Mouse (Mus musculus) cortical plate, adult 2 months (tissue): ENCODE measurements at regions not wholly inside any gene's neighbourhood (a gene's known extent, or its start where the extent isn't known, plus 50 kb on each side); places are given as distances from the start of the nearest gene placed in this dataset.

ENCODE experiments used
- CTCF ChIP-seq: fragments of 200-500 bp; IDR thresholded peaks from 2 replicates; pipeline ENCODE4 v1.5.1; 2011; ENCODE audit warnings: mild to moderate bottlenecking, control low read depth, low read length; ENCODE audit not compliant: insufficient read depth; ENCODE audit errors: extremely low read depth
- POLR2A ChIP-seq: fragments of 200-500 bp; IDR thresholded peaks from 2 replicates; pipeline ENCODE4 v1.6.1; 2011; ENCODE audit warnings: mild to moderate bottlenecking, low read length, control low read depth; ENCODE audit not compliant: insufficient read depth; ENCODE audit errors: extremely low read depth

- TF ChIP-seq POLR2A (no peak), CTCF (no peak)
Measured at GRCm38 (mm10) chr6:35779706-35780105, 240.0 kb upstream of the Mtpn start.
